Comparison of ENCODE assay signal across 10 mouse cellular contexts in the genomic region with DNA sequence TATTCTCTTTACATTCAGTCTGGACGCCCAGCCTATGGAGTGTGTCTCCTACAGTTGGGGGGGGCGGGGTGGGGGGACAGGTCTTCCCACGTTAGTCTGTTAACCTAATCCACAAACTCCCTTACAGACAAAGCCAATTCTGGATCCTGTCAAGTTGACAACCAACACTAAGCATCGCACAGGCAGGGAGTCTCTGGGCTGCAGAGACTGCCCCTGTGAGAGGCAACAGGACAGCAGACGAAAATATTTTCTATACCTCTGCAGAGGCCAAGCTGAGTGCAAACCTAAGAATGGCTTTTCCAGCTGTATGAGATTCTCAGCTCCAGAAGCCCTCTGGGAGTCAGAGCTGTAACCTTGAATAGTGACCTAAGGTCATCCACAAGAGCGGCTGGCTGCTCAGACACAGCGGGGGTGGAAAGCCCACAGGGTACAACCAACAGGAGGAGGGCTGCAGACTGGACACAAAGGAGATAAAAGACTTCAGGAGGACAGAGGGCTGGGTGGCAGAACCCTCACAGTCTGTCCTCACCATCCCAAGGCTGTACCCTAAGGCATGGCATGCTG. TPM values are rescaled to one million over a fixed set of nuclear protein-coding genes. Genes with fewer than 3 reads are reported as not detected.
A peak's percentile ranks its signal among the peaks of the same experiment; 100 is the strongest.
DNase-seq lines count a peak whose midpoint lies in the region; ATAC-seq lines count a peak whose summit lies in the region.
"Had no signal": no experiment of that assay in that cellular context is flagged by ENCODE, and none has a peak within 500 bp of the region (broad histone marks: within the 10 kb centered on the region; RNA-seq: fewer than 3 reads in every experiment).

No protein-coding gene starts in this region.

- no peaks in the 10 kb centered on the region for H3K27me3 ChIP-seq in kidney, embryonic 16.5 days (ENCODE audit: insufficient read depth, low read length)
- no peaks in the 10 kb centered on the region for H3K27me3 ChIP-seq in embryonic facial prominence, embryonic 14.5 days (replicated peaks; ENCODE audit: control insufficient read depth, insufficient read depth, low read length)
- H3K27me3 ChIP-seq in limb, embryonic 13.5 days = no peaks in the 10 kb centered on the region

- peak; percentile 55; the same call in 1 of the 2 replicates for ATAC-seq in kidney, embryonic 16.5 days (ENCODE audit: low FRiP score, low TSS enrichment)
- peak; percentile 82 for ATAC-seq in embryonic facial prominence, embryonic 14.5 days (ENCODE audit: low read depth)
- ATAC-seq in limb, embryonic 13.5 days (ENCODE audit: low FRiP score, low read depth) = peak; percentile 60

- H3K36me3 ChIP-seq in kidney, embryonic 16.5 days (ENCODE audit: insufficient read depth, low read length) = no peaks in the 10 kb centered on the region
- H3K36me3 ChIP-seq in embryonic facial prominence, embryonic 14.5 days (ENCODE audit: control insufficient read depth, insufficient read depth, low read length) = no peaks in the 10 kb centered on the region
- no peaks in the 10 kb centered on the region for H3K36me3 ChIP-seq in limb, embryonic 13.5 days

- 13% methylated on average over 7 of the region's 7 CpGs for WGBS in kidney, embryonic 16.5 days
- WGBS in embryonic facial prominence, embryonic 14.5 days = 11% methylated on average over 7 of the region's 7 CpGs
- WGBS in limb, embryonic 13.5 days = 7% methylated on average over 7 of the region's 7 CpGs

- H3K9me3 ChIP-seq in kidney, embryonic 16.5 days (ENCODE audit: low read length) = no peaks in the 10 kb centered on the region
- no peaks in the 10 kb centered on the region for H3K9me3 ChIP-seq in embryonic facial prominence, embryonic 14.5 days (ENCODE audit: control insufficient read depth, low read length)
- no peaks in the 10 kb centered on the region for H3K9me3 ChIP-seq in limb, embryonic 13.5 days

- no peak overlapping the region for H3K4me3 ChIP-seq in kidney, embryonic 16.5 days (ENCODE audit: low read length)
- H3K4me3 ChIP-seq in embryonic facial prominence, embryonic 14.5 days (ENCODE audit: low read depth, low read length) = no peak overlapping the region
- H3K4me3 ChIP-seq in limb, embryonic 13.5 days = no peak overlapping the region

- H3K4me2 ChIP-seq in kidney, embryonic 16.5 days (replicated peaks; ENCODE audit: low read depth, low read length) = no peak overlapping the region
- H3K4me2 ChIP-seq in embryonic facial prominence, embryonic 14.5 days (ENCODE audit: low read depth, low read length) = no peak overlapping the region
- no peak overlapping the region for H3K4me2 ChIP-seq in limb, embryonic 13.5 days (replicated peaks)

- H3K9ac ChIP-seq in kidney, embryonic 16.5 days (replicated peaks; ENCODE audit: low read length) = no peak overlapping the region
- no peak overlapping the region for H3K9ac ChIP-seq in embryonic facial prominence, embryonic 14.5 days (ENCODE audit: low read depth, low read length)
- H3K9ac ChIP-seq in limb, embryonic 13.5 days = no peak overlapping the region

- H3K27ac ChIP-seq in kidney, embryonic 16.5 days (ENCODE audit: low read length) = no peak overlapping the region
- H3K27ac ChIP-seq in embryonic facial prominence, embryonic 14.5 days (replicated peaks; ENCODE audit: low read depth, low read length) = no peak overlapping the region
- H3K27ac ChIP-seq in limb, embryonic 13.5 days = no peak overlapping the region

- H3K4me1 ChIP-seq in kidney, embryonic 16.5 days (ENCODE audit: insufficient read depth, low read length) = peaks cover 5% of the 10 kb centered on the region; the same call in 1 of the 2 replicates
- H3K4me1 ChIP-seq in embryonic facial prominence, embryonic 14.5 days (ENCODE audit: control insufficient read depth, insufficient read depth, low read length) = no peaks in the 10 kb centered on the region
- no peaks in the 10 kb centered on the region for H3K4me1 ChIP-seq in limb, embryonic 13.5 days

- DNase-seq in kidney, postnatal 14 days = no peak
- DNase-seq in embryonic facial prominence, embryonic 14.5 days (ENCODE audit: low spot score) = peak; percentile 38
- peak; percentile 21 for DNase-seq in retina, embryonic 14.5 days (ENCODE audit: low spot score)
- no peak for DNase-seq in spleen, postnatal 14 days (ENCODE audit: low spot score in 2 of 2)
- no peak for DNase-seq in left cerebral cortex, adult 8-10 months (ENCODE audit: low spot score in 2 of 2)
- DNase-seq in urinary bladder, postnatal 4 days (ENCODE audit: low spot score in 2 of 2) = no peak
- DNase-seq: cerebellum, adult 11 months; gastrocnemius, postnatal 25 days had no signal

RNA-seq across cellular contexts. Expression of a gene that starts 17.7 kb away (rescaled TPM):
- polyA plus RNA-seq in kidney, embryonic 16.5 days (2015; fragmentation: Nextera tagmentation; extraction: Ambion mirVana) = 14.5 and 15.7 TPM in 2 replicates
- 5.3 and 7.8 TPM in 2 replicates for polyA plus RNA-seq in embryonic facial prominence, embryonic 14.5 days (2014; fragmentation: Nextera tagmentation; extraction: Ambion mirVana)
- polyA plus RNA-seq in limb, embryonic 13.5 days (2015; fragmentation: Nextera tagmentation; extraction: Ambion mirVana) = 4.1 and 4.5 TPM in 2 replicates
- total RNA-seq in left cerebral cortex, adult 8-10 months (2022) = 10 to 100 TPM; 18.3 to 24.5 (median 21.6) TPM

RNA-seq across cellular contexts. Expression of a gene that starts 38.6 kb away (rescaled TPM):
- not detected in 2 replicates for polyA plus RNA-seq in kidney, embryonic 16.5 days (2015; fragmentation: Nextera tagmentation; extraction: Ambion mirVana)
- not detected in 2 replicates for polyA plus RNA-seq in embryonic facial prominence, embryonic 14.5 days (2014; fragmentation: Nextera tagmentation; extraction: Ambion mirVana)
- polyA plus RNA-seq in limb, embryonic 13.5 days (2015; fragmentation: Nextera tagmentation; extraction: Ambion mirVana) = 0.04 TPM in 1 of 2 replicates, not detected in the other
- total RNA-seq in left cerebral cortex, adult 8-10 months (2022) = not detected
- total RNA-seq: gastrocnemius, postnatal 25 days had no signal

RNA-seq across cellular contexts. Expression of a gene that starts 42.2 kb away (rescaled TPM):
- 55.4 and 58.0 TPM in 2 replicates for polyA plus RNA-seq in kidney, embryonic 16.5 days (2015; fragmentation: Nextera tagmentation; extraction: Ambion mirVana)
- 36.8 and 37.1 TPM in 2 replicates for polyA plus RNA-seq in embryonic facial prominence, embryonic 14.5 days (2014; fragmentation: Nextera tagmentation; extraction: Ambion mirVana)
- 28.4 and 30.9 TPM in 2 replicates for polyA plus RNA-seq in limb, embryonic 13.5 days (2015; fragmentation: Nextera tagmentation; extraction: Ambion mirVana)
- total RNA-seq in left cerebral cortex, adult 8-10 months (2022) = 10 to 100 TPM; 58.1 to 66.8 (median 60.4) TPM

Comparison
In these comparisons a context has a peak if more than half of its experiments do, and no peak if none do; other contexts are left out.
1. DNase-seq: peak in embryonic facial prominence, embryonic 14.5 days (single experiment) and retina, embryonic 14.5 days (single experiment); none in kidney, postnatal 14 days (single experiment), spleen, postnatal 14 days (0 of 2), left cerebral cortex, adult 8-10 months (0 of 2) and urinary bladder, postnatal 4 days (0 of 2).
2. Peak in every context shown above with its lines, with median percentiles within 50 percentile points of each other: ATAC-seq.